Mouse (Mus musculus) MEL (cell line): Measurements from ENCODE around the gene AB124611. TPM values are rescaled to one million over a fixed set of nuclear protein-coding genes. Genes with fewer than 3 reads are reported as not detected.
A peak's percentile ranks its signal among the peaks of the same experiment; 100 is the strongest.

Experiments
- DNase-seq: peaks from one replicate; pipeline ENCODE4 v3.0.0; 2011; ENCODE audit warnings: low read depth, low spot score
- H3K27ac ChIP-seq: 2 replicates; pipeline ENCODE4 v1.5.1; 2012; ENCODE audit warnings: low read depth, mild to moderate bottlenecking, control low read depth, low read length, moderate library complexity; ENCODE audit not compliant: control insufficient read depth
- H3K27me3 ChIP-seq, 2 experiments: fragments of 150-350 bp in 1 of 2; sonication (generic) in 1 of 2; 2 replicates each; pipeline ENCODE4 v1.6.1; 2012; ENCODE audit warnings: low read length in 2 of 2, mild to moderate bottlenecking in 2 of 2, improper control_type of control experiment in 1 of 2, moderate library complexity in 1 of 2; ENCODE audit not compliant: insufficient read depth in 2 of 2, control insufficient read depth in 1 of 2
- H3K36me3 ChIP-seq, 2 experiments: 2 replicates each; pipeline ENCODE4 v1.6.1; 2012 to 2014; ENCODE audit warnings: low read length in 2 of 2, improper control_type of control experiment in 1 of 2, inconsistent platforms in 1 of 2, mild to moderate bottlenecking in 1 of 2; ENCODE audit not compliant: insufficient read depth in 2 of 2, control insufficient read depth in 1 of 2
- H3K4me1 ChIP-seq, 2 experiments: fragments of 150-350 bp in 1 of 2; sonication (generic) in 1 of 2; 2 replicates each; pipeline ENCODE4 v1.6.1; 2012; ENCODE audit warnings: low read length in 2 of 2, improper control_type of control experiment in 1 of 2, mild to moderate bottlenecking in 1 of 2; ENCODE audit not compliant: insufficient read depth in 2 of 2, control insufficient read depth in 1 of 2
- H3K4me3 ChIP-seq, 2 experiments: fragments of 150-350 bp in 1 of 2; sonication (generic) in 1 of 2; 2 replicates each; pipeline ENCODE4 v1.5.1; 2012; ENCODE audit warnings: low read depth in 2 of 2, low read length in 2 of 2, mild to moderate bottlenecking in 2 of 2, moderate library complexity in 2 of 2, control low read depth in 1 of 2, improper control_type of control experiment in 1 of 2; ENCODE audit not compliant: control insufficient read depth in 1 of 2, insufficient read depth in 1 of 2
- H3K79me2 ChIP-seq: 2 replicates; pipeline ENCODE4 v1.6.1; 2012; ENCODE audit warnings: mild to moderate bottlenecking, low read length, moderate library complexity; ENCODE audit not compliant: control insufficient read depth, poor library complexity, insufficient read depth
- H3K9ac ChIP-seq: 2 replicates; pipeline ENCODE4 v1.6.1; 2012; ENCODE audit warnings: low read depth, mild to moderate bottlenecking, control low read depth, low read length, moderate library complexity; ENCODE audit not compliant: control insufficient read depth, poor library complexity, severe bottlenecking
- H3K9me3 ChIP-seq: fragments of 150-350 bp; sonication (generic); replicated peaks from 2 replicates; pipeline ENCODE4 v1.6.1; 2012; ENCODE audit warnings: mild to moderate bottlenecking, low read length, improper control_type of control experiment, moderate library complexity; ENCODE audit not compliant: insufficient read depth
- BHLHE40 ChIP-seq: IDR thresholded peaks from 2 replicates; pipeline ENCODE4 v1.6.1; 2012; ENCODE audit warnings: low read depth, mild to moderate bottlenecking, inconsistent platforms, low read length, improper control_type of control experiment, borderline replicate concordance
- CHD1 ChIP-seq: IDR thresholded peaks from 2 replicates; pipeline ENCODE4 v1.6.1; 2012; ENCODE audit warnings: low read depth, mild to moderate bottlenecking, inconsistent platforms, low read length, improper control_type of control experiment
- E2F4 ChIP-seq: IDR thresholded peaks from 2 replicates; pipeline ENCODE4 v1.6.1; 2011; ENCODE audit warnings: low read depth, low read length, improper control_type of control experiment, borderline replicate concordance
- ELF1 ChIP-seq: IDR thresholded peaks from 2 replicates; pipeline ENCODE4 v1.6.1; 2014; ENCODE audit warnings: low read depth, mild to moderate bottlenecking, inconsistent platforms, low read length, improper control_type of control experiment, moderate library complexity
- ETS1 ChIP-seq: IDR thresholded peaks from 2 replicates; pipeline ENCODE4 v1.6.1; 2012; ENCODE audit warnings: low read depth, mild to moderate bottlenecking, inconsistent platforms, low read length, improper control_type of control experiment, moderate library complexity
- GATA1 ChIP-seq: IDR thresholded peaks from 2 replicates; pipeline ENCODE4 v1.6.1; 2011; ENCODE audit warnings: low read depth, low read length, improper control_type of control experiment
- JUND ChIP-seq: IDR thresholded peaks from 2 replicates; pipeline ENCODE4 v1.6.1; 2011; ENCODE audit warnings: low read depth, mild to moderate bottlenecking, improper control_type of control experiment, low read length
- MAFK ChIP-seq: IDR thresholded peaks from 2 replicates; pipeline ENCODE4 v1.6.1; 2011; ENCODE audit warnings: low read depth, mild to moderate bottlenecking, low read length, improper control_type of control experiment, borderline replicate concordance
- MAX ChIP-seq: IDR thresholded peaks from 2 replicates; pipeline ENCODE4 v1.6.1; 2011; ENCODE audit warnings: low read length, improper control_type of control experiment
- NRF1 ChIP-seq: IDR thresholded peaks from 2 replicates; pipeline ENCODE4 v1.6.1; 2014; ENCODE audit warnings: low read depth, mild to moderate bottlenecking, inconsistent platforms, low read length, improper control_type of control experiment, moderate library complexity; ENCODE audit not compliant: poor library complexity, insufficient read depth, severe bottlenecking
- POLR2A ChIP-seq, 2 experiments: IDR thresholded peaks; 2 replicates each; pipeline ENCODE4 v1.6.1; 2011 to 2012; ENCODE audit warnings: low read length in 2 of 2, mild to moderate bottlenecking in 2 of 2, control low read depth in 1 of 2, improper control_type of control experiment in 1 of 2, low read depth in 1 of 2, moderate library complexity in 1 of 2; ENCODE audit not compliant: control insufficient read depth in 1 of 2, insufficient read depth in 1 of 2, poor library complexity in 1 of 2
- POLR2AphosphoS2 ChIP-seq: IDR thresholded peaks from 2 replicates; pipeline ENCODE4 v1.6.1; 2011; ENCODE audit warnings: low read length, improper control_type of control experiment
- POLR2AphosphoS5 ChIP-seq: IDR thresholded peaks from 2 replicates; pipeline ENCODE4 v1.6.1; 2012; ENCODE audit warnings: low read depth, borderline replicate concordance, mild to moderate bottlenecking, inconsistent platforms, low read length, moderate library complexity, mixed read lengths
- SIN3A ChIP-seq: IDR thresholded peaks from 2 replicates; pipeline ENCODE4 v1.6.1; 2012; ENCODE audit warnings: low read length, improper control_type of control experiment, inconsistent platforms
- UBTF ChIP-seq: IDR thresholded peaks from 2 replicates; pipeline ENCODE4 v1.6.1; 2012; ENCODE audit warnings: low read depth, mild to moderate bottlenecking, inconsistent platforms, low read length, improper control_type of control experiment, moderate library complexity, borderline replicate concordance; ENCODE audit not compliant: insufficient read depth
- USF2 ChIP-seq, 2 experiments: IDR thresholded peaks; 2 replicates each; pipeline ENCODE4 v1.6.1; 2011 to 2012; ENCODE audit warnings: improper control_type of control experiment in 2 of 2, low read length in 2 of 2, borderline replicate concordance in 1 of 2, inconsistent platforms in 1 of 2, low read depth in 1 of 2, mild to moderate bottlenecking in 1 of 2; ENCODE audit not compliant: insufficient read depth in 1 of 2
- ZMIZ1 ChIP-seq: IDR thresholded peaks from 2 replicates; pipeline ENCODE4 v1.6.1; 2012; ENCODE audit warnings: low read depth, mild to moderate bottlenecking, inconsistent platforms, low read length, improper control_type of control experiment, moderate library complexity
- ZNF384 ChIP-seq: IDR thresholded peaks from 2 replicates; pipeline ENCODE4 v1.6.1; 2012; ENCODE audit warnings: low read depth, mild to moderate bottlenecking, inconsistent platforms, low read length, improper control_type of control experiment
- polyA plus RNA-seq, 2 experiments: library from polyadenylated mRNA; stranded (reverse) in 1 of 2; unstranded in 1 of 2; fragments of >175 nt in 1 of 2; fragments of >200 nt in 1 of 2; gene quantifications; 2 replicates each; pipeline versions ENCODE4 v1.2.1 to v1.2.4; 2012; ENCODE audit warnings: low replicate concordance in 2 of 2, low read depth in 1 of 2; ENCODE audit not compliant: insufficient read length in 2 of 2, insufficient read depth in 1 of 2, missing spikeins in 1 of 2
- total RNA-seq: library from RNA; depleted of rRNA; stranded (reverse); fragments of 300-350 nt; gene quantifications from 2 replicates; pipeline ENCODE4 v1.2.3, GENCODE M21; 2012

AB124611 gene
- total and polyA plus RNA-seq, 3 experiments, result 55.2 to 58.7 TPM; not detected in 1

DNA sequence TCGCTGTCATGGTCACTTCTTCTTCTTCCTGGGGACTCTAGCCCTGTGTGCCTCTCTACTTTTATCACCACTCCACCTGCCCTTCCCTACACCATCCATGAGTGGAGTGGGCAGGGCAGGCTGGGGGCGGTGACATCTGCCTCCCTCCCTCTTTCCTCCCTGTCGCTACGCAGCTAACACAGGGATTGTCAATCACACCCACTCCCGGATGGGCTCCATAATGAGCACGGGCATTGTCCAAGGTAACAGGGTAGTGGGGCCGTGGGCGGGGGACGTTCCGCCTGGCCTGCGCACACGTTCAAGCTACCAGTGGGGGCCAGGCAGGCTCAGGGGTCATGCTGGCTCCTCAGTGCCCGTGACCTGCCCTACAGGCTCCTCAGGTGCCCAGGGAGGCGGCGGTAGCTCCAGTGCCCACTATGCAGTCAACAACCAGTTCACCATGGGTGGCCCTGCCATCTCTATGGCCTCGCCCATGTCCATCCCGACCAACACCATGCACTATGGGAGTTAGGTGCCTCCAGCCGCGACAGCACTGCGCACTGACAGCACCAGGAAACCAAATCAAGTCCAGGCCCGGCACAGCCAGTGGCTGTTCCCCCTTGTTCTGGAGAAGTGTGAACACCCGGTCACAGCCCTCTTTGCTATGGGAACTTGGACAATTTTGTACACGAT is 61.8 kb downstream of the AB124611 start:
- Histone ChIP-seq H3K27ac (no peak overlapping the region), H3K36me3 (peaks cover 3 to 29% of the 10 kb centered on the region in 2 experiments; a peak in 3 of 4 replicates), H3K9me3 (no peaks in the 10 kb centered on the region), H3K4me1 (peaks cover 3 to 8% of the 10 kb centered on the region in 2 experiments; a peak in 3 of 4 replicates), H3K9ac (no peak overlapping the region), H3K79me2 (peaks cover under 1% of the 10 kb centered on the region; the same call in 1 of the 2 replicates), H3K27me3 (no peaks in the 10 kb centered on the region), H3K4me3 (no peak overlapping the region)
- no peak for DNase-seq
- TF ChIP-seq BHLHE40 (no peak), UBTF (no peak), POLR2A (IDR thresholded peaks at IDR 0.05; ENCODE audit: control insufficient read depth in 1 of 2, insufficient read depth in 1 of 2, low read depth in 1 of 2, low read length in 2 of 2, poor library complexity in 1 of 2) (0 out of 4 replicates have a peak, but pooled peaks of 1 of the 2 experiments have one; percentile 22), E2F4 (no peak), GATA1 (no peak)

DNA sequence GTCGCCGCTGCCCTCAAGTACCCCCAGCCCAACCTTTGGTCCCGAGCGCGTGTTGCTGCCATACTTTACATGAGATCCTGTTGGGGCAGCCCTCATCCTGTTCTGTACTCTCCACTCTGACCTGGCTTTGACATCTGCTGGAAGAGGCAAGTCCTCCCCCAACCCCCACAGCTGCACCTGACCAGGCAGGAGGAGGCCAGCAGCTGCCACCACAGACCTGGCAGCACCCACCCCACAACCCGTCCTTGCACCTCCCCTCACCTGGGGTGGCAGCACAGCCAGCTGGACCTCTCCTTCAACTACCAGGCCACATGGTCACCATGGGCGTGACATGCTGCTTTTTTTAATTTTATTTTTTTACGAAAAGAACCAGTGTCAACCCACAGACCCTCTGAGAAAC is 62.4 kb downstream of the AB124611 start:
- Histone ChIP-seq H3K27me3 (no peaks in the 10 kb centered on the region), H3K4me1 (peaks cover 3 to 8% of the 10 kb centered on the region in 2 experiments; a peak in 3 of 4 replicates), H3K27ac (no peak overlapping the region), H3K9me3 (no peaks in the 10 kb centered on the region), H3K9ac (no peak overlapping the region), H3K4me3 (no peak overlapping the region), H3K36me3 (peaks cover 3 to 27% of the 10 kb centered on the region in 2 experiments; a peak in 3 of 4 replicates), H3K79me2 (peaks cover 6% of the 10 kb centered on the region)
- DNase-seq, result no peak
- TF ChIP-seq POLR2A (IDR thresholded peaks at IDR 0.05; ENCODE audit: control insufficient read depth in 1 of 2, insufficient read depth in 1 of 2, low read depth in 1 of 2, low read length in 2 of 2, poor library complexity in 1 of 2), result peak in 1 of 2 experiments; percentile 12; a peak in 2 of 4 replicates
- no peak for TF ChIP-seq USF2 (IDR thresholded peaks at IDR 0.05; ENCODE audit: borderline replicate concordance in 1 of 2, insufficient read depth in 1 of 2, low read depth in 1 of 2, low read length in 2 of 2)

DNA sequence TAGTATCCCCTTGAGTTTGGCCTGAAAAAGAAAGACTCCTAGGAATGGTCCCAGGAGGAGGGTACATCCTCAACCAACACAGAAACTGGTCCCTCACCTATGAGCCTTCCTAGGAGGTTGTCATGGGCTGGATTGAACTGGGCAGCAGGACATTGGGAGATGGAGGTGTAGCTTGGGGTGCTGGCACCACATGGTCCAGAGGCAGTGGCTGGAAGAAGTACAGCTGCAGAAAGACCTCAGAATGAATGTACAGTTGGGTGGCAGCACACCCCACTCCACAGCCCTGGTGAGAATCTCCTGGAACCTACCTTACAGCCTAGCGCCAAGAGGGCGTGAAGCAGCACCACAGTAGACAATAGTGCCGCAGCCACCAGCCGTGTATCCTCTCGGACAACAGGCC is 63.6 kb downstream of the AB124611 start:
- H3K9ac ChIP-seq, result no peak overlapping the region
- H3K9me3 ChIP-seq, result no peaks in the 10 kb centered on the region
- H3K4me1 ChIP-seq, result peaks cover 3 to 19% of the 10 kb centered on the region in 2 experiments; a peak in 3 of 4 replicates
- H3K27ac ChIP-seq, result no peak overlapping the region
- H3K79me2 ChIP-seq, result peaks cover 18% of the 10 kb centered on the region
- no peaks in the 10 kb centered on the region for H3K27me3 ChIP-seq
- TF ChIP-seq GATA1, result no peak
- no peak for TF ChIP-seq NRF1
- TF ChIP-seq ELF1, result no peak
- no peak for TF ChIP-seq ZMIZ1
- TF ChIP-seq MAFK, result no peak
- no peak for TF ChIP-seq SIN3A
- no peak for TF ChIP-seq USF2 (IDR thresholded peaks at IDR 0.05; ENCODE audit: borderline replicate concordance in 1 of 2, insufficient read depth in 1 of 2, low read depth in 1 of 2, low read length in 2 of 2)
- no peak for TF ChIP-seq ZNF384
- no peak for TF ChIP-seq POLR2AphosphoS2
- no peak for TF ChIP-seq JUND
- peak in 1 of 2 experiments; percentile 42; a peak in 2 of 4 replicates for TF ChIP-seq POLR2A (IDR thresholded peaks at IDR 0.05; ENCODE audit: control insufficient read depth in 1 of 2, insufficient read depth in 1 of 2, low read depth in 1 of 2, low read length in 2 of 2, poor library complexity in 1 of 2)
- TF ChIP-seq MAX, result no peak
- TF ChIP-seq CHD1, result no peak
- TF ChIP-seq POLR2AphosphoS5, result peak; percentile 83
- no peak for TF ChIP-seq ETS1
- DNase-seq, result no peak
- peaks cover 10 to 17% of the 10 kb centered on the region in 2 experiments for H3K36me3 ChIP-seq
- no peak overlapping the region for H3K4me3 ChIP-seq
